Mouse (Mus musculus): ENCODE measurements around the gene Mrto4.
"Not testable (repeated sequence)": the region's sequence is repeated elsewhere in the genome, so short reads cannot be mapped to it uniquely, and the experiment has no call there.

Mrto4 gene

DNA sequence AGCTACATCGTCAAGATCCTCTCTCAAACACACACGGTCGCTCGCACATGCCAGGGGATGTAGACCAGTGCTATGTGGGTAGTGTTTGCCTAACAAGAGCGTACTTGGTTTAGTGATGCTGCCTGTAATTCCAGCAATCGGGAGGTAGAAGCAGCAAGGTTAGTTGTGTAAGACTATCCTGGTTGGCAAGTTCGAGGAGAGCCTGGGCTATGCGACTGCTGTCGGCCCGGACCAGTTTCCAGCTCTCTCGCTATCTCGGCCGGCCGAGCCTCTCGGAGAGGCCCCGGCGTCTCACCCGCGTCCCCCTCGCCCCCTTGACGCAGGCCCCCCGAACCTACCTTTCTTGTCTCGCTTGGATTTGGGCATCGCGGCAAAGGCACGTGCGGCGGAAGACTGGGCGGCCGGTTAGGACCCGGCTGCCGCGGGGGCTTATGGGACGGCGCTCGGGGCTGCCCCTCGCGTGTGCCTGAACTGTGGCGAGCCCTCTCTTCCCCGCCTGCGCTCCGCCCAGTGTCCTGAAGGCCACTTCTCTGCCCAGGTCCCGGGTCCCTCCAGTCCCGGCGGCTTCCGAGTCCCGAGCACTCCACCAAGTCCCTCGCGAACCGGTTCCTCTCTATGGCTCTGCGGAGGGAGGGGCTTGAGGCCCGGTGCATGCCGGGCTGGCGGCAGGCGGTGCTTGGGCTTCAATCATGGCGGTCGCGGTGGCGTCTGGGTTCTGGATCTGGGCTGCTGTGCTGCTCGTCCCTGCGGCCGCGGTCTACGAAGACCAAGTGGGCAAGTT, at the start of gene Mrto4, which contains the start of the genes Emc1 and Ubr4:
Mrto4 (minus strand) TSS at position 646 of the 781 bp plus-strand sequence.
Emc1 (plus strand) TSS at position 657 of the 781 bp plus-strand sequence.
Ubr4 (plus strand) TSS at position 679 of the 781 bp plus-strand sequence.
- ATAC-seq (ENCODE audit: insufficient number of reproducible peaks, low FRiP score, low TSS enrichment), result peak; percentile 89

DNA sequence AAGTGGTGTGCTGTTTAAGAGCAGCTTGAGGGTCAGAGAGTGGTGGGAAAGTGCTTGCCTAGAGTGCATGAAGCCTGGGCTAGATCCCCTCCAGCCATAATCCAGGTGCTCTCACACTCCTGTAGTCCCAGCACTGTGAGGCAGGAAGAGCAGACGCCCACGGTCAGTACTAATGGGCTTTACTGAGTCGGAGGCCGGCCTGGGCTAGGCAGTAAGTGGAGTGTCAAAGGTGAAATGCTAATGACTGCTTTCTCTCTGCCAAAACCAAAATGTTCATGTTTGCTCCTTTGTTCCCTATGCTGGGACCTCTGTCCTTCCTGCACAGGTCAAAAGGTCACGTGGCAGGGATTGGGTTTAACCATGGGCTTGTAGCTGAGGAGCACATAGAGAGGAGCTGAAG, 48.1 kb upstream of the Mrto4 start:
- no peak for ATAC-seq (ENCODE audit: insufficient number of reproducible peaks, low FRiP score, low TSS enrichment)

DNA sequence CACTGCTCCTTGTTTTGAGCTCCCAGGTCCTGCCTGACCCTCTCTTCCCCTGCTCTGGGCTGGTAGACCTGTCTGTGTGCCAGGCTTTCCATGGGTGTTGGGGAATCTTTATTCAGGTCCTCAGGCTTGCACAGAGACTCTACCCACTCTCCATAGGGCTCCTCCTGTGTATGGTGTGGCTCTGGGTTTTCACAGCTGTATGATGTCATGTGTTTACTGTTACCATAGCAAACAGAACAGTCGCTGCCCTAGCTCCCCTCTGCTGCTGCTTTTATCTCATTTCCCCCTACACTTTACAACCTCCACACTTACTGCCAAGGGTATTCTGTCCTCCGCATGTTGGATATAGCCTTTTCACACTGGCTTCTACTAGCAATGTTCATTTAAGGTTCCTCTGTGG, 43.1 kb upstream of the Mrto4 start:
- no peak for ATAC-seq (ENCODE audit: insufficient number of reproducible peaks, low FRiP score, low TSS enrichment)

DNA sequence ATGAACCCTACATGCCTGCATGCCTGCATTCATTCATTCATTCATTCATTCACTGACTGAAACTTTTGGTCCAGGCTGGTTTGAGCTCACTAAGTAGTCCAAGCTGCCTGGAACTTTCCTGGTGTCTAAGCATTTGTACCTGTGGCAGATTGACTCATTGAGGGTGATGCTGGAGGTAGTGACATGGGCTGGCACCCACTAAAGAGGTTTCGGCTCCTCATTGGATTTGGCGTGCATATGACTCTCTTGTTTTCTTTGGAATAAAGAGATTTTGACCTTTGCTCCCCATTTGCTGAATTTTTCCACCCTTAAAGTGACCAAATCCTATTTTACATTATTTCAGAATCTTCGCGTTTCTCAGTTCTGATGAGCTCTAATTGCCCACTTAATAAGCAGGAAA, 37.2 kb upstream of the Mrto4 start:
- no peak for ATAC-seq (ENCODE audit: insufficient number of reproducible peaks, low FRiP score, low TSS enrichment)

DNA sequence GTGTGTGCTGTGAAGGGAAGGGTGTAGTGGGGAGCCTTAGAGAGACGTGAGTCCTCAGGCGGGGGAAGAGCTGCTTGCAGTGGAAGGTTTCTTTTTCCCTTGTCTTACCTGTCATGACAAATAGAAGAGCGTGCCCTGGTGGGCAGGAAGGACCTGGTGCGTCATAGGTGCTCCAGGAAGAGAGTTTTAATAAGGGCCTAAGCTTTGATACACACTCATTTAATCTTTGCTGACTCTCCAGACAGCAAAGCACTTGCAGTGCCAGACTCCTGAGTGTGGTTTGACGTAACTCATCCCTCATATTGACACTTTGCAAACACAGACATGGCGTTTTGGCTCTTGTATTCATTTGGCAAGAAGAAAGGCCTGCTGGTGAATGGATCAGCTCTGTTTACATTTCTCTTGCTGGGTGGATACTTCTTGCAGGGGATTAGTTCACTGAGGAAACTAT, 34.5 kb upstream of the Mrto4 start:
- no peak for ATAC-seq (ENCODE audit: insufficient number of reproducible peaks, low FRiP score, low TSS enrichment)

DNA sequence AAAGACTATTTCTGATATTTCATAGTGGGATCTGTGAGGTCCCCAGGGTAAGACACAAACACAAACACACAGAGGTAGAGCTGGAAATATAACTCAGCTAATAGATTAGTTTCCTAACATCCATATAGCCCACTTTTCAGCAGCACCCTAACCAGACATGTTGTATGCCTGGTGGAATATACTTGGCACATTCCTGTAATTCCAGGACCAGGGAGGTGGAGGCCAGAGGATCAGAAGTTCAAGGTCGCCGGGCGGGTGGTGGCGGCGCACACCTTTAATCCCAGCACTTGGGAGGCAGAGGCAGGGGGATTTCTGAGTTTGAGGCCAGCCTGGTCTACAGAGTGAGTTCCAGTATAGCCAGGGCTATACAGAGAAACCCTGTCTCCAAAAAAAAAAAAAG, 33.5 kb upstream of the Mrto4 start:
- not testable (repeated sequence) for ATAC-seq (ENCODE audit: insufficient number of reproducible peaks, low FRiP score, low TSS enrichment)

DNA sequence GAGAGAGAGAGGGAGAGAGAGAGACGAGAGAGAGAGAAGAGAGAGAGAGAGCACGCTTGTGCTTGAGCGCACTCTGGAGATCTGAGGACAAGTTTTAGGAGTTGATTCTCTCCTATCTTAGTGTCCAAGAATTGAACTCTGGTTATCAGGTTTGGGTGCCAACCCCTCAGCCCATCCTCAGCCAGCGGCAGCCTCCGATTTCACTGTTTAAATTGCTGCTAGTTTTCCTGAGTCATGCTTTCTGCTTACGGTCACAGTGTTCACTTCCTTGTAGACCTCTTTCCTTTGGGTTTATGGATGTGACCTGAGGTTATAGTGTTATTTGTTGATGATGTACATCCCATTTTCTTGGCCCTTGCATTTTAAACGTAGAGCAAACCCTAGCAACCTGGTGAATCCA, 29.9 kb upstream of the Mrto4 start:
- ATAC-seq (ENCODE audit: insufficient number of reproducible peaks, low FRiP score, low TSS enrichment), result no peak

DNA sequence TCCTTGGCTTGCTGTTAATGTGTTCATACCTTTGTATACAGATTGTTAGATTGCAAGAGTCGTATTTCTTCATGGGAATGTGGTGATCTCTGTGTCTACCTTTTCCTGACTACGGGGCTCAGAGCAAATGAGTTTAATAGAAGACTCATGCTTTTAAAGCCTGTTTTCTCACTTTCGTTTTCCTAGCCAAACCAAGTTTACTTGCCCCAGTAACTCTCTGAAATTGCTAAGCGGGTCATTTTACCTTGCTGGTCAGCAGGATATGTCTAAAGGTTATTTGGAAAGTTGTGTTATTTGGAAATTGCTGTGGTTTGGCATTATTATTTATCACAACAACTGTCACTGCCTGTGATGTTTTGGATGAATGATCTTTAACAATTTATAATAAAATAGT, 29.1 kb upstream of the Mrto4 start:
- no peak for ATAC-seq (ENCODE audit: insufficient number of reproducible peaks, low FRiP score, low TSS enrichment)

DNA sequence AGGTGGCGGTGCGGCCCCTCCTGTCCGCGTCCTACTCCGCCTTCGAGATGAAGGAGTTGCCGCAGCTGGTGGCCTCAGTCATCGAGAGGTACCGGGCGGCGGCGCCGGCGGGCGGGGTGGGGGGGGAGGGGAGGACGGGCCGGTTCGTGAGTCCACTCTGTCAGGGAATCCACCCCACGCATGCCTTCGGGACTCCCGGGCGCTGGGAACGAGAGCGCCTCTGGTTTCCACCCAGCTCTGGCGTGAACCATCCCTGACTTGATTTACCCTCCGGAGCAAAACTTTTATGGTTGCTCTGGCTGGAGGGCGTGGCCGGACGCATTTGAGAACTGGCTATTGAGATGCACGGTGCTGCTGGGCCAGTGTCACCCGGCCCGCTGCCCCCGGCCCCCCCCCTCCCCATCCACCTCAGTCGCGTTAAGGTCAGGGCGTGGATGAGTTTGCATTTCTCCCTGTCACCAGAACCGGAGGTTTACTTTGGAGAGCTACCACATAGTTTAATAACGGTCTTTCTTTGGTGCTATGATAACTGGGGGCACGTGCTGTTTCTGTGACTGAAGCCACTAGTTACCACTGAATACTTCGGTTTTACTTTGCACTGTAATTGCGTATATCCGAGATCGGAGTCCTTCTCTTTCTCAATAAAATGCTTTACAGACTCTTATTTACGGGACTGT, 28.5 kb upstream of the Mrto4 start:
- ATAC-seq (ENCODE audit: insufficient number of reproducible peaks, low FRiP score, low TSS enrichment), result peak; percentile 18; the same call in 1 of the 2 replicates

DNA sequence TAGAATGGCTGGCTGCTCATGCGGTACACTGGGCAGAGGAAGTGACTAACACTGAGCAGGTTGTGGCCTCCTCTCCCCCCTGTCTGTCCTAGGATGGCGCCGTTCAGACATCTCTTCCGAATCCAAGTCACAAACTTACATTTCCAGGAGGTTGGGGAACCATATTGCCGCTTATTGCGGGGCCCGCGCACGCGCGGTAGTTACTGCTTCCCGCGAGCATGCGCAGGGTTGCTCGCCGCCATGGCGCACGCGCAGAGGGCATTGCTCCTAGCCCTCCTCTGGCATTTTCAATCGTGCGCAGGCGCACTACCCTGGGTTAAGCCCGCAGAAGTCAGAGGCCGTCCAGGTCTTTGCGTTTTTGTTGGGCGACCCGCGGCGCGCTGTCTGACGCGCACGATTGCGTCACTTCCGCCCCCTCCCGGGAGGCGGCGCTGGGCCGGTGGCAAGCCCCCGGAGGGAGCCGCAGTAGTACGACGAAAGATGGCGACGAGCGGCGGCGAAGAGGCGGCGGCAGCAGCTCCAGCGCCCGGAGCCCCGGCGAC, 27.9 kb upstream of the Mrto4 start:
- peak; percentile 98 for ATAC-seq (ENCODE audit: insufficient number of reproducible peaks, low FRiP score, low TSS enrichment)

DNA sequence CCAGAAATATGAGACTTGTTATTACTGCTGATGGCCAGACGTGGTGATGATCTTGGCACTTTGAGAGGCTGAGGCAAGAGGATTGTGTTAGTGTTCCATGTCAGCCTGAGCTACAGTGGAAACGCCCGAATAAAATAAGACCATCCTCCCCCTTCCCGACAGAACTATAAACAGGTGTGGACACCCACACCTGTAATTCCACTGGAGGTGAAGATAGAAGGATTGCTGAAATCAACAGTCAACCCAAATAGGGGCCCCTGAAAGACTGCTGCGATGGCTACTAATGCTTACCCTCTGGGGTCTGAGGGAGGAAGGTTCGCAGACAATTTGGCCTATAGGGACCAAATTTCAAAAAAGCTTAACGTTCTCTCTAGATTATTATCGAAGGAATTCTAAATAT, 27.3 kb upstream of the Mrto4 start:
- ATAC-seq (ENCODE audit: insufficient number of reproducible peaks, low FRiP score, low TSS enrichment), result no peak

DNA sequence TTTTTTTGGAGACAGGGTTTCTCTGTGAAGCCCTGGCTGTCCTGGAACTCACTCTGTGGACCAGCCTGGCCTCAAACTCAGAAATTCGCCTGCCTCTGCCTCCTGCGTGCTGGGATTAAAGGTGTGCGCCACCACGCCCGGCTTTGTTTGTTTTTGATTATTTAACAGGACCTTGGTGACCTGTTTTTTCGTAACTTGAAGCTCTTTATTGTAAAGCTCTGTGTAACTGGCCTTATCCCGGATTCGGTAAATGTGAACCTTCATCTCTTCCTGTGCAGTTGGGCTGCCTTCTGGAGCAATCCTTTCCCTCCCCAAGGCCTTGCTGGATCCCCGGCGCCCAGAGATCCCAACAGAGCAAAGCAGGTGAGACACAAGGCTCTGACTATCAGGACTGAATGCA, 21.2 kb upstream of the Mrto4 start:
- ATAC-seq (ENCODE audit: insufficient number of reproducible peaks, low FRiP score, low TSS enrichment), result no peak

DNA sequence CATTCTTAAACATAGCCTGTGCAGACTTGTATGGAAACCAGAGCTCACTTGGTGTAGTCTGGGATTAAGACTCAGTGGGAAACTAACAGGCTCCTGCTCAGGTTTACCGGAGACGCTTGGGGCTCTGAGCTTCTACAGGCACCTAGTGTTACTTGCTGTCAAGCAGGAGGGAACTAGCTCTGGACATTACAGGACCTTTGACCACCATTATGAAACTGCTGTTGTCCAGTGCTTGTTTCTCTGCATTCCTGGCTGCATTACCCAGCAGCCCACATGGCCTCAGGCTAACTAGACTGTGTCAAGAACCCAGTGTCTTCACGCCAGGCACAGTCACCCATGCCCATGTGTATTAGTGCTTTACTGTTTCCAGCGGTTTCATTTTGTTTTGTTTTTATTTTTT, 20.8 kb upstream of the Mrto4 start:
- ATAC-seq (ENCODE audit: insufficient number of reproducible peaks, low FRiP score, low TSS enrichment), result no peak

DNA sequence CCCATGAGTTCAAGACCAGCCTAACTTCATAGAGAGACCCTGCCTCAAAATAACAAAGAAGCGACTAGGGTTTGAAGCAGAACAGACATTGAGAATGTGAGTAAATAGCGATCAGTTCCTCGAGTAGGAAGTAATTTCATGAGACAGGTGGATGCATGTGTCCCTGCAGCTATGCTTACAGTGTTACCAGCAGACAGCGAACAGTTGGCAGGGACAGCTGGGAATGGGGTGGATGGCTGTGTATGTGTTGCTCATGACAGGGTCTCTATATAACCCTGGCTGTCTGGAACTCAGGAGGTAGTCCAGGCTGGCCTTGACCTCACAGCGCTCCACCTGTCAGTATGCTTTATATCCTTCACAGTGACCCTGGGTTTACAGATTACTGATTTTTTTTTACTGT, 15.7 kb upstream of the Mrto4 start:
- ATAC-seq (ENCODE audit: insufficient number of reproducible peaks, low FRiP score, low TSS enrichment), result no peak

DNA sequence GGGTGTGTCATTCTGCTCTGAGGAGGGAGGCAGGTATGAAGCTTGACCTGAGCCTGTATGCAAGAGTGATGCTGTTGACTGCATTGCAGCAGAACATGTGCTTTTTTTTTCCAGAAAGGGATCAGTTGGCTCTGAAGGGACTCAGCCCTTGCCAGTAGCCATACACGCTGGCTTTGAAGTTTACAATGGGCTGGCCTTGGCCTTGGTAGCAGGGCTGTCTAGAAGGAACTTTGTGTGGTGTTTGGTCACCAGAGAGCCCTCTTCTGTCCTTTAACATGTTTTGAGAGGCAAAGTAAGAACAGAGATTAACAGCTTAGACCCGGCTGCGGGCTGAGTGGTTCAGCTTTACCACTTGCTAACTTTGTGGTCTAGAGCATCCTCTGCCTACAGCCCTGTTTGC, 15.0 kb upstream of the Mrto4 start:
- no peak for ATAC-seq (ENCODE audit: insufficient number of reproducible peaks, low FRiP score, low TSS enrichment)

DNA sequence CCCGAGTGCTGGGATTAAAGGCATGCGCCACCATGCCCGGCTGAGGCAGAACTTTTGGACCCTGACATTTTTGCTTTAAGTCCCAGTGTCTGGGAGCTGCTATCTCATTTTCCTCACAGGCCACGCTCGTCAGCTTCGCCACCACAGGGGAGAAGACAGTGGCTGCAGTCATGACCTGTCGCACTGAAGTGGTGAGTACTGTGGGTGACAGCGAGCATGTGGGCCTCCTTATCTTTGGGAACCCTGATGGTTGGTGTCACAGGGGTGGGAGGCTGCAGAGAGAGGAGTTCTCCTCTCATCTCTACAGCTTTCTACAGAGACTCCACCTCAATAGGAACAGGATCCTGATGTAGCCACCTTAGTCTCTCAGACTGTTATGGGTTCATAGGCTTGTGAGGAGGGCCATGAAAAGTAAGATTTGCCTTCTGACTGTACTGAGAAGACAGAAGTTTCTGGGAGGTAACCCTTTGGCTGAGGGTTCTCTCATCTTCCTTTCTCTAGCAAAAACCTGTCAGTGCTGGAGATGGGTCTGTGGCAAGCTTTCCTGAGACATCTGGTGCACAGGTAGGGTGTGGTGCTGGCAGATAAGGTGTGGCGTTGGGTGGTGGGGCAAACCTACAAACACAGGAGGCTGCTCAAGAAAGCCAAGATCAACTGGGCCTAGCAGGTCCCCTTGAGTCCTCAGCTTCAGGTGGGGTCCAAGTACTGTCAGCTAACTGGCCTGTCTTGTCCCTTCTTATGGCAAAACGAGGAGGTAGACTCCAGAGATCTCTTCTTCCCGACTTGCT, 8.6 kb upstream of the Mrto4 start:
- ATAC-seq (ENCODE audit: insufficient number of reproducible peaks, low FRiP score, low TSS enrichment), result no peak

DNA sequence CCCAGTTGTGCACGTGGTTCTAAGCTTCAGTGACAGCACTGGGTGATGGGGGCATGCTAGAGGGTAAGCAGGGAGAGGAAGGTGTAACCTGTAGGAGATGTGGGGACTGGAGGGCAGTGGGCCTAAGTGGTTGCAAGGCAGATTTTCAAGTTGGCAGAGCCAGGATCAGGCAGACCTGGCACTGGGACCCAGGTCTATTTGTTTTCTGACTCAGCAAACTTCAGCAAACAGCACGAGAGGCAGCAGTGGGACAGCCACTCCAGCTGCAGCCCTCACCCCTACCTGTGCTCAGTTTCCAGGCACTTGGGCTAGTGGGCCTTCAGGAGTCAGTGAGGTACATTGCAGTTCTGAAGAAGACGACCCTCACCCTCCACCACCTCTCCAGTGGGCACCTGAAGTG, 4.8 kb upstream of the Mrto4 start:
- no peak for ATAC-seq (ENCODE audit: insufficient number of reproducible peaks, low FRiP score, low TSS enrichment)

DNA sequence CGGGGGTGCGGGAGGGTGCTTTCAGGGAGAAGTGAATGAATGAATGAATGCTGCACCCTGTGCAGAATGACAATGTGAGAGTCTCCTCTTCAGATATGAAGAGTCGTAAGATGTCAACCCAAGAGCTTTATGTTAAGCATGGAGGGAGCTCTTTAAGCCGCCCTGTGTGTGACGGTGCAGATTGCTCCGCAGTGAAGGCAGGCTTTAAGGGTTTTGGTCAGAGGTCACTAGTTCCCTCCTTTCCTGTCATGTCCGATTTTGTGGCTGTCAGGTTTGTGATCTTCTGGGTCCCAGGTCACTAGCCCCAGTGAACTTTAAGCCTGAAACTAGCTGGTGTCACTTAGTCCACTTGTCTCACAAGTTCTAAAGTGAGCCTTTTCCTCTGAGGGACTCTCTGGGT, 456 bp upstream of the Mrto4 start:
- no peak for ATAC-seq (ENCODE audit: insufficient number of reproducible peaks, low FRiP score, low TSS enrichment)

DNA sequence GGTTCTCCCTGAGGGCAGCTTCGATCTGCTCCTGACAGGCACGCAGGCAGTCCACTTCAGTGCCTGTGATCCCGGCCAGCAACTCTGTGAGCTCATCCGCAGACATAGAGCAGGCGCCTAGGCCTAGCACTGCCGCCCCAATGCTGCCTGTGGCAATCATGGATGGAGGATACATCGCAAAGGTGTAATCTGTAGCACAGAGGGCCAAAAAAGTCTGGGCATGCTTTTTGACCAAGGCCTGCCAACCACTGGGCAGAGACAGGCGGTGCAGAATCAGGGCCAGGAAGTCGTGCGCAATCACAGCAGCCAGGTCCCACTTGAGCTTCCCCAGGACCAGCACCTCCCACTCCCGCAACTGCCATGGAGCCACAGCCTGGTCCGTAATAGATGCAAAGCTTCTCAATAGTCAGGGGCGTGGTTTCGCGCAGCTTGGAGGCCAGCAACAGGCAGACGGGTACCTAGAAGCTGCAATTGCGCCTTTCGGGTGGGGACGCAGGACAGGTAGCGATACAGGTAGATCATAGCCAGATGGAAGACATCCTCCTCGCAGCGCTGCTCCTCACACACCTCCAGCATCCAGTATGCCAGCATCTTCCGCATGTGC, 6.9 kb downstream of the Mrto4 start:
- ATAC-seq (ENCODE audit: insufficient number of reproducible peaks, low FRiP score, low TSS enrichment), result no peak

DNA sequence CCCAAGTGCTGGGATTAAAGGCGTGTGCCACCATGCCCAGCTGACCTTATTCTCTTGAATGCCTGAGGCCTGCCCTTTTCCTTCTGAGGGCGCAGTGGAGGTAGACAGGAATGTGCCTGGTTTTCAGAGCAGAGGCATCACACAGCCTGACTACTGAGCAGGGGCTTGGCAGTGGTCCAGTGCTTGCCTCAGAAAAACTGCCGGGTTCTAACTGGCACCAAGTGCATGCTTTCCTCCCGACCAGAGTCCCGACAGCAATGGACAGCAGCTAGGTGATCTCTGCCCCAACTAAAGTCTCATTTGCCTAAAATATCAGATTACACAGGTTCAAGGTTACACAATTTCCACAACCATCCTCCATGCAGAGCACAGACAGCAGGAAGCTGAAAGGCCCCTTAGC, 8.7 kb downstream of the Mrto4 start:
- no peak for ATAC-seq (ENCODE audit: insufficient number of reproducible peaks, low FRiP score, low TSS enrichment)
